Mouse (Mus musculus): Measurements from ENCODE around the gene Zfyve27. TPM values are rescaled to one million over a fixed set of nuclear protein-coding genes. Genes with fewer than 3 reads are reported as not detected.

The Zfyve27 gene
- polyA plus RNA-seq, 1 experiment, result 25.0 TPM

DNA sequence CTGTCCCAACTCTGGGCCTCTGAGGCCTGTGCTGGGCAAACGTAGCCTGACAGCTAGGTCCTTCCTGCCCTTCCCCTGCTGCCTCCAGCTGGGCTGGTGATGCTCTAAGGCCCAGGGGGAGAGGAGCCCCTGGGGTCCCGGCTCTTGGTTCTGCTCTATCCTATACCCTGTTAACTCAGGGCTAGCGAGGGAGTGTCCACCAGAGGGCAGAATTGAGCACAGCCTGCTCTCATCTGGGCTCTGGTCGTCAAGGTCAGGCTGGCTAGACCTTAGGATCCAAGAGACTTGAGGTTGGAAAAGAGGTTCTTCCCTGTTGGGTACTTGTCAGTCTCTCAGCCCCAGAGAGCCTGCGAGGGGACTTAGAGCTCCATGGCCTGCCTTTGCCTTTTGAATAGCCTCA lies 26.7 kb downstream of the Zfyve27 start:
- no peaks in the 10 kb centered on the region for H3K27me3 ChIP-seq (ENCODE audit: control insufficient read depth, insufficient read depth, low read length, poor library complexity, severe bottlenecking)
- no peaks in the 10 kb centered on the region for H3K36me3 ChIP-seq (ENCODE audit: control insufficient read depth, insufficient read depth, low read length, poor library complexity, severe bottlenecking)
- H3K27ac ChIP-seq (ENCODE audit: insufficient read depth, low read length), result no peak overlapping the region
- no peak for TF ChIP-seq POLR2A (IDR thresholded peaks at IDR 0.05; ENCODE audit: insufficient read depth, low read length)
- peak; percentile 89 for TF ChIP-seq CTCF (IDR thresholded peaks at IDR 0.05; ENCODE audit: low read depth, low read length)
- no peak overlapping the region for H3K9ac ChIP-seq (ENCODE audit: low read depth, poor library complexity, severe bottlenecking)
- no peaks in the 10 kb centered on the region for H3K9me3 ChIP-seq (replicated peaks; ENCODE audit: control insufficient read depth, insufficient read depth, low read length, poor library complexity, severe bottlenecking)
- no peak overlapping the region for H3K4me3 ChIP-seq (ENCODE audit: low read depth, low read length)
- no peaks in the 10 kb centered on the region for H3K4me1 ChIP-seq (ENCODE audit: control insufficient read depth, insufficient read depth, low read length)

GRCm38 (mm10) chr19:42193311-42193710 lies 29.6 kb downstream of the Zfyve27 start:
- Histone ChIP-seq H3K4me1 (ENCODE audit: control insufficient read depth, insufficient read depth, low read length) (no peaks in the 10 kb centered on the region), H3K9ac (ENCODE audit: low read depth, poor library complexity, severe bottlenecking) (no peak overlapping the region), H3K36me3 (ENCODE audit: control insufficient read depth, insufficient read depth, low read length, poor library complexity, severe bottlenecking) (no peaks in the 10 kb centered on the region), H3K4me3 (ENCODE audit: low read depth, low read length) (no peak overlapping the region), H3K27me3 (ENCODE audit: control insufficient read depth, insufficient read depth, low read length, poor library complexity, severe bottlenecking) (no peaks in the 10 kb centered on the region), H3K27ac (ENCODE audit: insufficient read depth, low read length) (no peak overlapping the region), H3K9me3 (replicated peaks; ENCODE audit: control insufficient read depth, insufficient read depth, low read length, poor library complexity, severe bottlenecking) (no peaks in the 10 kb centered on the region)
- TF ChIP-seq POLR2A (IDR thresholded peaks at IDR 0.05; ENCODE audit: insufficient read depth, low read length) (no peak), CTCF (IDR thresholded peaks at IDR 0.05; ENCODE audit: low read depth, low read length) (no peak), EP300 (IDR thresholded peaks at IDR 0.05; ENCODE audit: insufficient read depth, low read depth, low read length) (no peak)

DNA sequence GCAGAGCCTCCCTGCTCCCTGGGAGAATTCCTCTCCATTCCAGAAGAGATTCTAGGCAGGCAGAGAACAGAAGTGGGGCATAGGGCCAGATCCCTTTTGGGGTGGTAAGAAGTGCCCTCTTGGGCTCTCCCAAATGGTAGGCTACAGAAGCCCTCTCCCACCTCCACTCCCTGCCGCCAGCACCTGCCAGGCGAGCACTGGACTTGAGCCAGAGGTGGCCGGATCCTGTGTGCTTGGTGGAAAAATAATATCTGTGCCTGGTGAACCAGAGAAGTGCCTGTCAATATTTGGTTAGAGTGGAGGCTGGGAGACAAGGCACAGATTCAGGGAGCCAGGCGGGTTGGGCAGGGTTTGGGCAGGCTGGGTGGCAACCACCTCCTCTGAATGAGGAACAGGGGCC lies 32.6 kb downstream of the Zfyve27 start:
- H3K9me3 ChIP-seq (replicated peaks; ENCODE audit: control insufficient read depth, insufficient read depth, low read length, poor library complexity, severe bottlenecking), result 0 out of 2 replicates have a peak, but pooled peaks cover 3% of the 10 kb centered on the region
- H3K9ac ChIP-seq (ENCODE audit: low read depth, poor library complexity, severe bottlenecking), result no peak overlapping the region
- H3K36me3 ChIP-seq (ENCODE audit: control insufficient read depth, insufficient read depth, low read length, poor library complexity, severe bottlenecking), result no peaks in the 10 kb centered on the region
- no peak overlapping the region for H3K4me3 ChIP-seq (ENCODE audit: low read depth, low read length)
- peaks cover 3% of the 10 kb centered on the region for H3K27me3 ChIP-seq (ENCODE audit: control insufficient read depth, insufficient read depth, low read length, poor library complexity, severe bottlenecking)
- H3K27ac ChIP-seq (ENCODE audit: insufficient read depth, low read length), result no peak overlapping the region
- H3K4me1 ChIP-seq (ENCODE audit: control insufficient read depth, insufficient read depth, low read length), result no peaks in the 10 kb centered on the region
- TF ChIP-seq POLR2A (IDR thresholded peaks at IDR 0.05; ENCODE audit: insufficient read depth, low read length), result no peak
- no peak for TF ChIP-seq CTCF (IDR thresholded peaks at IDR 0.05; ENCODE audit: low read depth, low read length)
- TF ChIP-seq EP300 (IDR thresholded peaks at IDR 0.05; ENCODE audit: insufficient read depth, low read depth, low read length), result no peak

GRCm38 (mm10) chr19:42197066-42197465 lies 33.3 kb downstream of the Zfyve27 start:
- H3K27me3 ChIP-seq (ENCODE audit: control insufficient read depth, insufficient read depth, low read length, poor library complexity, severe bottlenecking), result peaks cover 4% of the 10 kb centered on the region
- no peak for TF ChIP-seq EP300 (IDR thresholded peaks at IDR 0.05; ENCODE audit: insufficient read depth, low read depth, low read length)
- no peak for TF ChIP-seq POLR2A (IDR thresholded peaks at IDR 0.05; ENCODE audit: insufficient read depth, low read length)
- no peak for TF ChIP-seq CTCF (IDR thresholded peaks at IDR 0.05; ENCODE audit: low read depth, low read length)
- 0 out of 2 replicates have a peak, but pooled peaks cover 3% of the 10 kb centered on the region for H3K9me3 ChIP-seq (replicated peaks; ENCODE audit: control insufficient read depth, insufficient read depth, low read length, poor library complexity, severe bottlenecking)
- H3K36me3 ChIP-seq (ENCODE audit: control insufficient read depth, insufficient read depth, low read length, poor library complexity, severe bottlenecking), result no peaks in the 10 kb centered on the region
- H3K4me1 ChIP-seq (ENCODE audit: control insufficient read depth, insufficient read depth, low read length), result no peaks in the 10 kb centered on the region
- no peak overlapping the region for H3K9ac ChIP-seq (ENCODE audit: low read depth, poor library complexity, severe bottlenecking)
- no peak overlapping the region for H3K27ac ChIP-seq (ENCODE audit: insufficient read depth, low read length)
- no peak overlapping the region for H3K4me3 ChIP-seq (ENCODE audit: low read depth, low read length)

- Histone ChIP-seq H3K4me1 (ENCODE audit: control insufficient read depth, insufficient read depth, low read length) (no peaks in the 10 kb centered on the region), H3K36me3 (ENCODE audit: control insufficient read depth, insufficient read depth, low read length, poor library complexity, severe bottlenecking) (no peaks in the 10 kb centered on the region), H3K27me3 (ENCODE audit: control insufficient read depth, insufficient read depth, low read length, poor library complexity, severe bottlenecking) (peaks cover 8% of the 10 kb centered on the region), H3K4me3 (ENCODE audit: low read depth, low read length) (no peak overlapping the region), H3K9ac (ENCODE audit: low read depth, poor library complexity, severe bottlenecking) (no peak overlapping the region), H3K9me3 (replicated peaks; ENCODE audit: control insufficient read depth, insufficient read depth, low read length, poor library complexity, severe bottlenecking) (0 out of 2 replicates have a peak, but pooled peaks cover 3% of the 10 kb centered on the region), H3K27ac (ENCODE audit: insufficient read depth, low read length) (no peak overlapping the region)
- TF ChIP-seq POLR2A (IDR thresholded peaks at IDR 0.05; ENCODE audit: insufficient read depth, low read length) (no peak), CTCF (IDR thresholded peaks at IDR 0.05; ENCODE audit: low read depth, low read length) (no peak), EP300 (IDR thresholded peaks at IDR 0.05; ENCODE audit: insufficient read depth, low read depth, low read length) (no peak)
Observed at GRCm38 (mm10) chr19:42198026-42198425, 34.3 kb downstream of the Zfyve27 start.

GRCm38 (mm10) chr19:42201696-42202381 lies 38.1 kb downstream of the Zfyve27 start, which contains the start of gene Sfrp5:
Gene Sfrp5, minus strand, starts transcription at chr19:42202252.
- peak within 1 kb of the TSS; percentile 62 for H3K4me3 ChIP-seq (ENCODE audit: low read depth, low read length)
- 0 out of 2 replicates have a peak, but pooled peaks cover 3% of the 10 kb centered on the region for H3K9me3 ChIP-seq (replicated peaks; ENCODE audit: control insufficient read depth, insufficient read depth, low read length, poor library complexity, severe bottlenecking)
- H3K9ac ChIP-seq (ENCODE audit: low read depth, poor library complexity, severe bottlenecking), result peak within 1 kb of the TSS; percentile 17
- no peaks in the 10 kb centered on the region for H3K4me1 ChIP-seq (ENCODE audit: control insufficient read depth, insufficient read depth, low read length)
- H3K27ac ChIP-seq (ENCODE audit: insufficient read depth, low read length), result no peak within 1 kb of the TSS
- TF ChIP-seq CTCF (IDR thresholded peaks at IDR 0.05; ENCODE audit: low read depth, low read length) (no peak), EP300 (IDR thresholded peaks at IDR 0.05; ENCODE audit: insufficient read depth, low read depth, low read length) (no peak)
- no peaks in the 10 kb centered on the region for H3K36me3 ChIP-seq (ENCODE audit: control insufficient read depth, insufficient read depth, low read length, poor library complexity, severe bottlenecking)
- peaks cover 8% of the 10 kb centered on the region for H3K27me3 ChIP-seq (ENCODE audit: control insufficient read depth, insufficient read depth, low read length, poor library complexity, severe bottlenecking)
